Mouse (Mus musculus): Measurements from ENCODE around the gene Cdc27.
"Not testable (repeated sequence)": the region's sequence is repeated elsewhere in the genome, so short reads cannot be mapped to it uniquely, and the experiment has no call there.

Gene Cdc27

GRCm38 (mm10) chr11:104570515-104570914 is 20.1 kb upstream of the Cdc27 start:
- DNase-seq (ENCODE audit: low spot score), result not testable (repeated sequence)

GRCm38 (mm10) chr11:104568326-104568725 is 17.9 kb upstream of the Cdc27 start:
- no peak for DNase-seq (ENCODE audit: low spot score)

GRCm38 (mm10) chr11:104567736-104568135 is 17.3 kb upstream of the Cdc27 start:
- DNase-seq (ENCODE audit: low spot score), result no peak

- DNase-seq (ENCODE audit: low spot score), result no peak
These were observed 16.4 kb upstream of the Cdc27 start for GRCm38 (mm10) chr11:104566796-104567195.

GRCm38 (mm10) chr11:104566097-104566496 is 15.7 kb upstream of the Cdc27 start:
- no peak for DNase-seq (ENCODE audit: low spot score)

GRCm38 (mm10) chr11:104565172-104565571 is 14.8 kb upstream of the Cdc27 start:
- no peak for DNase-seq (ENCODE audit: low spot score)

GRCm38 (mm10) chr11:104563496-104563895 is 13.1 kb upstream of the Cdc27 start:
- DNase-seq (ENCODE audit: low spot score), result no peak

- no peak for DNase-seq (ENCODE audit: low spot score)
These were observed 10.6 kb upstream of the Cdc27 start for GRCm38 (mm10) chr11:104560971-104561370.

GRCm38 (mm10) chr11:104558651-104559403 is 8.4 kb upstream of the Cdc27 start:
- DNase-seq (ENCODE audit: low spot score), result no peak

GRCm38 (mm10) chr11:104558065-104558464 is 7.6 kb upstream of the Cdc27 start:
- no peak for DNase-seq (ENCODE audit: low spot score)

GRCm38 (mm10) chr11:104549438-104550405 is 698 bp downstream of the Cdc27 start:
- DNase-seq (ENCODE audit: low spot score), result peak; percentile 90

- no peak for DNase-seq (ENCODE audit: low spot score)
These were observed 2.9 kb downstream of the Cdc27 start for GRCm38 (mm10) chr11:104547502-104547901.

- no peak for DNase-seq (ENCODE audit: low spot score)
These were observed 5.9 kb downstream of the Cdc27 start for GRCm38 (mm10) chr11:104544507-104544906.

GRCm38 (mm10) chr11:104543337-104543736 is 7.1 kb downstream of the Cdc27 start:
- not testable (repeated sequence) for DNase-seq (ENCODE audit: low spot score)

GRCm38 (mm10) chr11:104539811-104540210 is 10.6 kb downstream of the Cdc27 start:
- DNase-seq (ENCODE audit: low spot score), result no peak

- no peak for DNase-seq (ENCODE audit: low spot score)
These were observed 12.4 kb downstream of the Cdc27 start for GRCm38 (mm10) chr11:104537945-104538555.

- no peak for DNase-seq (ENCODE audit: low spot score)
These were observed 13.6 kb downstream of the Cdc27 start for GRCm38 (mm10) chr11:104536843-104537242.

GRCm38 (mm10) chr11:104525935-104526334 is 24.5 kb downstream of the Cdc27 start:
- no peak for DNase-seq (ENCODE audit: low spot score)

GRCm38 (mm10) chr11:104512436-104512835 is 38.0 kb downstream of the Cdc27 start:
- no peak for DNase-seq (ENCODE audit: low spot score)

GRCm38 (mm10) chr11:104510606-104511005 is 39.8 kb downstream of the Cdc27 start:
- peak; percentile 54 for DNase-seq (ENCODE audit: low spot score)

- no peak for DNase-seq (ENCODE audit: low spot score)
These were observed 42.0 kb downstream of the Cdc27 start for GRCm38 (mm10) chr11:104508455-104508854.

- DNase-seq (ENCODE audit: low spot score), result peak; percentile 1
These were observed 62.1 kb downstream of the Cdc27 start for GRCm38 (mm10) chr11:104488292-104488691.
